Mouse (Mus musculus): ENCODE data around the gene 4930451I11Rik. TPM values are rescaled to one million over a fixed set of nuclear protein-coding genes. Genes with fewer than 3 reads are reported as not detected.

The 4930451I11Rik gene
- polyA plus RNA-seq, 2 experiments: not detected

GRCm38 (mm10) chr7:126860987-126861386 is 29.5 kb upstream of the 4930451I11Rik start:
- WGBS: 67% methylated on average over 5 of the region's 5 CpGs
- DNase-seq (ENCODE audit: low spot score) (no peak), ATAC-seq (ENCODE audit: low FRiP score, low read depth) (no peak)
- peaks cover 60% of the 10 kb centered on the region for H3K36me3 ChIP-seq (ENCODE audit: control insufficient read depth, insufficient read depth, low read length)
- TF ChIP-seq POLR2A (IDR thresholded peaks at IDR 0.05; ENCODE audit: borderline replicate concordance, extremely low read depth, insufficient read depth, insufficient read length): no peak
- peak overlapping the region; percentile 77 for H3K4me3 ChIP-seq (replicated peaks; ENCODE audit: low read length)
- H3K9ac ChIP-seq (ENCODE audit: low read depth, low read length, severe bottlenecking): peak overlapping the region; percentile 76
- no peaks in the 10 kb centered on the region for H3K27me3 ChIP-seq (ENCODE audit: control insufficient read depth, insufficient read depth, low read length)
- peaks cover 19% of the 10 kb centered on the region for H3K4me1 ChIP-seq (ENCODE audit: control insufficient read depth, insufficient read depth, low read length)
- H3K4me2 ChIP-seq (replicated peaks; ENCODE audit: low read depth, low read length, severe bottlenecking): peak overlapping the region; percentile 91
- H3K27ac ChIP-seq (replicated peaks; ENCODE audit: low read depth, low read length): no peak overlapping the region; the same call in 1 of the 2 replicates
- no peaks in the 10 kb centered on the region for H3K9me3 ChIP-seq (ENCODE audit: control insufficient read depth, low read length)

GRCm38 (mm10) chr7:126856741-126857420 is 25.4 kb upstream of the 4930451I11Rik start:
- DNase-seq (ENCODE audit: low spot score) (no peak), ATAC-seq (ENCODE audit: low FRiP score, low read depth) (no peak)
- 81% methylated on average over 9 of the region's 9 CpGs for WGBS
- H3K27ac ChIP-seq (replicated peaks; ENCODE audit: low read depth, low read length): no peak overlapping the region
- no peak overlapping the region for H3K9ac ChIP-seq (ENCODE audit: low read depth, low read length, severe bottlenecking)
- no peak overlapping the region for H3K4me2 ChIP-seq (replicated peaks; ENCODE audit: low read depth, low read length, severe bottlenecking)
- peaks cover 6% of the 10 kb centered on the region; the same call in 1 of the 2 replicates for H3K4me1 ChIP-seq (ENCODE audit: control insufficient read depth, insufficient read depth, low read length)
- peaks cover 78% of the 10 kb centered on the region for H3K36me3 ChIP-seq (ENCODE audit: control insufficient read depth, insufficient read depth, low read length)
- no peak for TF ChIP-seq POLR2A (IDR thresholded peaks at IDR 0.05; ENCODE audit: borderline replicate concordance, extremely low read depth, insufficient read depth, insufficient read length)
- no peak overlapping the region for H3K4me3 ChIP-seq (replicated peaks; ENCODE audit: low read length)
- H3K9me3 ChIP-seq (ENCODE audit: control insufficient read depth, low read length): no peaks in the 10 kb centered on the region
- H3K27me3 ChIP-seq (ENCODE audit: control insufficient read depth, insufficient read depth, low read length): no peaks in the 10 kb centered on the region

- H3K4me3 ChIP-seq (replicated peaks; ENCODE audit: low read length): no peak overlapping the region
- no peak for TF ChIP-seq POLR2A (IDR thresholded peaks at IDR 0.05; ENCODE audit: borderline replicate concordance, extremely low read depth, insufficient read depth, insufficient read length)
- WGBS: 86% methylated on average over 3 of the region's 3 CpGs
- H3K9me3 ChIP-seq (ENCODE audit: control insufficient read depth, low read length): no peaks in the 10 kb centered on the region
- H3K27me3 ChIP-seq (ENCODE audit: control insufficient read depth, insufficient read depth, low read length): no peaks in the 10 kb centered on the region
- H3K9ac ChIP-seq (ENCODE audit: low read depth, low read length, severe bottlenecking): no peak overlapping the region
- ATAC-seq (ENCODE audit: low FRiP score, low read depth) (no peak), DNase-seq (ENCODE audit: low spot score) (no peak)
- no peak overlapping the region for H3K4me2 ChIP-seq (replicated peaks; ENCODE audit: low read depth, low read length, severe bottlenecking)
- H3K4me1 ChIP-seq (ENCODE audit: control insufficient read depth, insufficient read depth, low read length): peaks cover 1% of the 10 kb centered on the region; the same call in 1 of the 2 replicates
- no peak overlapping the region for H3K27ac ChIP-seq (replicated peaks; ENCODE audit: low read depth, low read length)
- peaks cover 82% of the 10 kb centered on the region for H3K36me3 ChIP-seq (ENCODE audit: control insufficient read depth, insufficient read depth, low read length)
Observed at GRCm38 (mm10) chr7:126855641-126856040, 24.2 kb upstream of the 4930451I11Rik start.

GRCm38 (mm10) chr7:126853454-126853853 is 22.0 kb upstream of the 4930451I11Rik start:
- 89% methylated on average over 5 of the region's 5 CpGs for WGBS
- no peak overlapping the region for H3K4me3 ChIP-seq (replicated peaks; ENCODE audit: low read length)
- H3K4me1 ChIP-seq (ENCODE audit: control insufficient read depth, insufficient read depth, low read length): peaks cover under 1% of the 10 kb centered on the region; the same call in 1 of the 2 replicates
- no peak for DNase-seq (ENCODE audit: low spot score)
- H3K27ac ChIP-seq (replicated peaks; ENCODE audit: low read depth, low read length): no peak overlapping the region
- H3K9ac ChIP-seq (ENCODE audit: low read depth, low read length, severe bottlenecking): no peak overlapping the region
- no peak overlapping the region for H3K4me2 ChIP-seq (replicated peaks; ENCODE audit: low read depth, low read length, severe bottlenecking)
- no peak for TF ChIP-seq POLR2A (IDR thresholded peaks at IDR 0.05; ENCODE audit: borderline replicate concordance, extremely low read depth, insufficient read depth, insufficient read length)
- H3K9me3 ChIP-seq (ENCODE audit: control insufficient read depth, low read length): no peaks in the 10 kb centered on the region
- no peak for ATAC-seq (ENCODE audit: low FRiP score, low read depth)
- H3K36me3 ChIP-seq (ENCODE audit: control insufficient read depth, insufficient read depth, low read length): peaks cover 68% of the 10 kb centered on the region
- H3K27me3 ChIP-seq (ENCODE audit: control insufficient read depth, insufficient read depth, low read length): peaks cover 18% of the 10 kb centered on the region

- TF ChIP-seq POLR2A (IDR thresholded peaks at IDR 0.05; ENCODE audit: borderline replicate concordance, extremely low read depth, insufficient read depth, insufficient read length): no peak
- 40% methylated on average over 12 of the region's 12 CpGs for WGBS
- no peak for ATAC-seq (ENCODE audit: low FRiP score, low read depth)
- peaks cover 6% of the 10 kb centered on the region; the same call in 1 of the 2 replicates for H3K4me1 ChIP-seq (ENCODE audit: control insufficient read depth, insufficient read depth, low read length)
- peaks cover 32% of the 10 kb centered on the region for H3K27me3 ChIP-seq (ENCODE audit: control insufficient read depth, insufficient read depth, low read length)
- no peak for DNase-seq (ENCODE audit: low spot score)
- H3K9me3 ChIP-seq (ENCODE audit: control insufficient read depth, low read length): no peaks in the 10 kb centered on the region
- H3K27ac ChIP-seq (replicated peaks; ENCODE audit: low read depth, low read length): no peak overlapping the region
- no peak overlapping the region for H3K9ac ChIP-seq (ENCODE audit: low read depth, low read length, severe bottlenecking)
- H3K36me3 ChIP-seq (ENCODE audit: control insufficient read depth, insufficient read depth, low read length): peaks cover 47% of the 10 kb centered on the region
- no peak overlapping the region for H3K4me3 ChIP-seq (replicated peaks; ENCODE audit: low read length)
- no peak overlapping the region for H3K4me2 ChIP-seq (replicated peaks; ENCODE audit: low read depth, low read length, severe bottlenecking)
Observed at GRCm38 (mm10) chr7:126851192-126851591, 19.8 kb upstream of the 4930451I11Rik start.

All from limb, embryonic 14.5 days (tissue).